Mouse (Mus musculus) embryo, embryonic 11 days (tissue): ENCODE measurements around the gene Gm49337.

Experiments used
- DNase-seq: peaks from one replicate; pipeline ENCODE4 v3.0.0-alpha.2; 2015

Gene Gm49337

DNA sequence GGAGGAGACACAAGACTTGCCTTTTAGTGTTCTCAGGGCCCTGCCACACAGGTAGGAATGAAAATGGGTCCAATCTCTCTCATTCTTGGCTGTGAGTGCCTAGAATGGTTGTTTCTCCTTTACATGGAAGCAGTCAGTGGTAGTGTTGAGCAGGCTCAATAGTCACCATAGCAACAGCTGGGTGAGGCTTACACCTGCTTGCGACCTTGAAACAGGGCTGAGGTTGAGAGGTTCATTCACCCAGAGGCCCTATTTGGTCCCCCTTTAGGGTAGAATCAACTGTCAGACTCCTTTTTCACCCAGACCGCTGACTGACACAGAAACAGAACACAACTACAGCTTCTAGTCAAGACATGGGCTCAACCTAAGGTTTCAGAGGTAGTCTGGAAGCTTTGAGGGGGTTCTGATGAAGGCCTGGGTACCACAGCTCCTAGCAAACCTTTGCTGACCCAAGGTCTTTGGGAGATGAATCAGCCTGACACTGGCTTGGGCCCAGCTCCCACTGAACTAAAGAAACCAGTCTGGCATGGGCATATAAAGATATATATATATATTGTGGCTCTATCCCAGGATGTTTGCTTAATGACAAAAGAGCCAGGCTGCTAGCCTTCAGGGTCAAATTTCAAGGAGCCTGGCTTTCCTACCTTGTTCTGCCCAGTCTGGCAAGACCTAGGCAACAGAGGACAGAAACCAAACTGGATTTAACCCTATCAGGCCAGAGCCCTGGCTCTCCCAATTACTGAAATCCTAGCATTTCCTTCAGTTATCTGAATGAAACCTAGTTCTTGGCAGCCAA lies 8.2 kb upstream of the Gm49337 start:
- DNase-seq: no peak

DNA sequence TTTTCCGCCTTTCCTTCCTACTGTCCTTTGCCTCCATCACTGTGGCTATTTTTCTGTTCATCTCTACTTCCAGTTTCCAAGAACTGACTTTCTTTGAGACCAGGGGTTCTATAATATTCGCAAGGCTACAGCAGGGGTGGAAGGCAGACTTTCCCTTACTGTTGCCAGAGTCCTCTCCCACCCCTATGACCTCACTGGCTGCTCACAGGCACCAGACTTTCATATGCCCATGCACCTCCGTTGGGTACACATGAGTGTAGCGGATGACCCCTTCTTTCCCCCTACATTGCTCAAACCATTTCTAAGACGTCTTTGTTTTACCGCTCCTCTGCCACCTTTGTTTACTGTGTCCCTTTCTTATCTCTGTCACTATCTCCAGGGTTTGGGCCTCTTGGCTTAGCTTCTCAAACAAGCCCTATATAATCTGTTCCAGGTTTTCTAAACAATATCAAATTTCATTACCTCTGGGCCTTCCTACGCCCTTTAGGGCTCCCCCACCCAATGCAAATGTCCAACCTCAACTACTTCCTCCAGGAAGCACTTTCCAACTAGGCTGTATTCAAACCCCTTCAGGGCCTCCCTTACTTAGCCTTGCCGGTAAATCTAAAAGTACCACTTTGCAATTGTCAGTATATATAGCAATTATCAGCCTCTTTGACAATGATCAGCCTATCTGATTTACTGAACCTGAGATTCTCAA lies 7.3 kb upstream of the Gm49337 start:
- no peak for DNase-seq

DNA sequence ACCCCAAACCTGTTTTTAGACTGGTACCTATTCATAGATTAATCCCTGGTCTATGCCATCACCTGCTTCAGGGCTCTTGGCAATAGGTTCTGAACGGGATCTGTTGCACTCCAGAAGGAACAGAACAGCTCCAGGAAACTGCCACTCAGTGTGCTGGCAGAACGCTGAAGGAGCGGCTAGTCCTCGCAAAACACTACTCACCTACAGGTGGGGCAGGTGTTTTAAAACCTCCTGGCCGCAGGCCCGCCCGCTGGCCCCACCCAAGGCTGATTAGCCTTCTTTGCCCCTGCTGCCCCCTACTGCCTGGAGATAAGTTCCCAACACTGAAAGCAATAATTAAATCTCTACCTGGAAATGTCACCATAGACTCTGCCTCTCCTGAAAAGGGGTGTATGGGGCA lies 5.8 kb upstream of the Gm49337 start, which contains the start of gene Tspan1:
Gene Tspan1, minus strand, starts transcription at position 198 of the 400 bp plus-strand sequence.
- DNase-seq: no peak

DNA sequence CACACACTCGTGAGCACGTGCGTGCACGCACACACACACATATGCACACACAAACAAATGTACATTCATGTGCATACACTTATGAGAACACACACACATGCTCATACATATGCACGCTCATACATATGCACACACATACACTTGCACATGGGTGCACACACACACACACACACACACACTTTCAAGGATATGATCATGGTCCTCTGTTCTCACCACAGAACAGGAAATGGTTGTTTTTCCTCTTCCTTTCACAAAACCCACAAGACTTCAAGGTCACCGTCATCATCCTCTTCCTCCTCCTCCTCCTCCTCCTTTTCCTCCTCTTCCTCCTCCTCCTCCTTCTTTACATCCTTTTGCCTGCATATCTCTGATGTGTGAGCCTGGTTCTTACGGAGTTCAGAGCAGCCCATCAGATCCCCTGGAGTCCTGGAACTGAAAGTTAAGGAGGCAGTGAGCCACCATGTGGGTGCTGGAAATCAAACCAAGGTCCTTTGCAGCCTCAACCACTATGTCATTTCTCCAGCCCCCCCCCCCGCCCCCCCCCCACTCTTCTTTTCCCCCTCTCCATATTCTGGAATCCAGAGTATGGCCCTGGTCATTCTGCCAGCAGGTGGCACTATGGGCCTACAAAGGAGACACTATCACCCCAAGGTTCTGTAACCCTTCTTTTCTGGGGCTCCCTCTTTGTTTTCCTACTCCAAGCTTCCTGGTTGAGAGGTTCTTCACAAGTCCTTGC lies 4.4 kb upstream of the Gm49337 start:
- DNase-seq: peak; percentile 79

DNA sequence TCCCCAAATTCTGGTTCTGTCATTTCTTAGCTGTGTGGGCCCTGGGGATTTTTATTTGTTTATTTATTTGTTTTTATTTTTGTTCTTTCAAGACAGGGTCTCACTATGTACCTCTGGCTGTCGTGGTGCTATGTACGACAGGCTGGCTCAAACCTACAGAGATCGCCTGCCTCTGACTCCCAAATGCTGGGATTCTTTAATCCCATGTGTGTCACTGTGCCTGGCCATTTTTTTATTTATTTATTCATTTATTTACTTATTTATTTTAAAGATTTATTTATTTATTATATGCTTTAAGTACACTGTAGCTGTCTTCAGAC lies 3.9 kb upstream of the Gm49337 start:
- no peak for DNase-seq

DNA sequence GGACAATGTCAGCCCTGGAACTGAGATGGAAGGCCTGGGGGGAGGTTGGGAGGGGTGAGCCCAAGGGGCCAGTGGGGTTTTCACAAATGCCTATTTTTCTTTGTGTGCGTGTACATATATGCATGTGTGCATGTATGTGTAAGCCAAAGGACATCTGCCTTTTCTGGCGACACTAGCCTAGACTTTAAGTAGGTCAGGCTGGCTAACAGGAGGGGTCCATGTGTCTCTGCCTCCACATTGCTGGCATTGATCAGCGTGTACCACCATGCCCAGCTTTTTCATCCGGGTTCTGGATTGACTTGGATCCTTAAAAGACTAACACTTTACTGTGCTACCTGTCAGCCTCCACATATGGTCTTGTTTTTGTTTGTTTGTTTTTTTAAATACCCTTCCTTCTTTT lies 568 bp downstream of the Gm49337 start:
- DNase-seq: no peak

DNA sequence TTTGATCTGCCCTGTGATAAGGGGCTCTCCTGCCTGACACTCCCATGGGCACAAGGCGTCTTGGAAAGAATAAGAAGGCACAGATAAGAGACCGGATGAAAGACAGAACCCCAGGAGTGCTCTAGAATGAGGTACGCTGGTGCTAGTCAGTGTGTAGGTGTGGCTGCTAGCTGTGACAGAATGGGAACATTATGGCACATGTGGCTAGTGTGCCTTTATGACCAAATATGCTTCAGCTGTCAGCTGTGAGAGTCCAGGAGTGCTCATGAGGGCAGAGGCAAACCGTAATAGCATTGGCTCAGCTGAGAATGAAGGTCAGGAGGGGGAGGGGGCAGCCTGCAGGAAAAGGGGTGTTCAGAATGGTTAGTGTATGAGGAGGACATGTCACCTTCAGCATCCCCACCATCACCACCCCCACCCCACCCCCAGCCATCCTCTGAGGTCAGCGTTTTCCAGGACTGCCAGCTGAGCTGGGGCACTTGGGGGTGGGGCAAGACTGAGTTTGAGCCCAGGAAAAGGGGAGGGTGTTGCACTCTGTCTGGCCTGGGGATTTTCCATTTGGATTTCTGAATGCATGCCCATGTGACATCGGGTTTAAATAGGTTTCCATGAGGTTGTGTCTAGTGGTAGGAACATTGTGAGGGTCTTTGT lies 1.4 kb downstream of the Gm49337 start:
- DNase-seq: no peak

DNA sequence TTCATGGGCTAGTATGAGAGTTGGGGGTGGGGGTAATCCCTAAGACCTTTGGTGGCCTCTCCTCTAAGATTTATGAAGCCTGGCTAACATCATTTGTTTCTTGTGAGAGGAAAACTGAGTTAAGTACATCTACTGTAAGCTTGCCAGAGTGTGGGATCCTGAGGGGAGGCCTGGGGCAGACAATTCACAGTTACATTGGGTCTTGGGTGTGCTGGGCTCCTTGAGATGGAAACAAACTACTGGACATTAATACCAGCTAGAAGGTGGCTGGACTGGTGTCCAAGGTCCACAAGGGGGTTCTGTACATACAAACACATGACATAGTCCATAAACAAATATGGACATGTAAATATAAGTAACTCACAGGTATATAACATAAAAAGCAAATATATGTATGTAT lies 2.0 kb downstream of the Gm49337 start:
- no peak for DNase-seq

DNA sequence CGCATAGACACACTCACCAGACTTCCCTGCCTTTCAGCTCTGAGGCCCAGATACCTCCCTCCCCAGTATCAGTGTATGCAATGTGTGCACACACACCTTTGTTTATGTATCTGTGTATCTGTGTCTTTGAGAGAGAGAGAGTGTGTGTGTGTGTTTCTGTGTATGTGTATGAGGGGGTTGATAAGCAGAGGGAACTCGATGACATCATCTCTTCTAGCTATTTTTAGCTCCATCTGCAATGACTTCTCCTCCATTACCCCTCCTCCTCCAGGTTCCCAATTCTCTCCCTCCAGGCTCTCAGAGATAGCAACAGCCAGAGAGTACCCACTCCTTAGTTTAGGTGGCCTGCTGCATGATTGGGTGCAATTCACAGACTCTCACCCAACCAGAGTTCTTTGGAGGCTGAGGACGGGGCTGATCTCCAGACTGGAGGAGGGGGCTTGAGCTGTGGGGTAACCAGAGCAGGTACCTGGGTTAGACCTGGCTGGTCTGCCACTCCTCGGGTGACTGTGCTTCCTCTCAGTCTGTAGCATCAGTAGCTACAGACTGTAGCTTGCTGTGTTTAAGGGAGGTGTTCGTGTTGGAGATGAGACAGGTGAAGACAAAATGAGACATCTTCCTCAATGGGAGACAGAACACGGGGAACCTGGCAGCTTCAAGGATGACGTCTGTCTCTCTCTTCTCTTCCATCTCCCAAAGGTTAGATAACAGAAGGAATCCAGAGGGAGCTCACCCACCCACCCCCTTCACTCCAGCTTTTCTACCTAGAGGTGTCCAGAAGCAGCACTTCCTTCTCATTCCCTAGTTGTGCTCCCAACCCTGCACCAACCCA lies 2.7 kb downstream of the Gm49337 start:
- no peak for DNase-seq

DNA sequence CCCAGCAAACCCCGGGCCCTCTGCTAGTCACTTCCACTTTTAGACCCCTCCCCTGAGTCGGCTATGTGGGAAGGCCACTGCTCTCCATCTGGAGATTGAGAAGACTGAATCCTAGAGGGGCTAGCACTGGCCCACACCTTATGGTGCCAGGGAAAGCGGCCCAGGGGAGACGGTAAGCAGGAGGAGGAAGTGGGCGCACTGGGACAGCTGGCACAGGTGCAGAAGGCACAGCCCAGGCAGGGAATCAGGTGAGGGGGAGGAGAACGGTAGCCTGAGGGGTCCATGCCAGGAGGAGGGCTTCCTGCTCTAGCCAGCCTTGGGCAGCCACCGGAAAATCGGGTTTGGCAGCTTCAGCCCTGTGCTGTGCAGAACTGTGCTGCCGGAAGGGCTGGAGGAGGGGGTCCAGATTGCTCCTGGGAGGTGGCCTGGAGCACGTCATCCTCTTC lies 3.4 kb downstream of the Gm49337 start:
- peak; percentile 62 for DNase-seq

DNA sequence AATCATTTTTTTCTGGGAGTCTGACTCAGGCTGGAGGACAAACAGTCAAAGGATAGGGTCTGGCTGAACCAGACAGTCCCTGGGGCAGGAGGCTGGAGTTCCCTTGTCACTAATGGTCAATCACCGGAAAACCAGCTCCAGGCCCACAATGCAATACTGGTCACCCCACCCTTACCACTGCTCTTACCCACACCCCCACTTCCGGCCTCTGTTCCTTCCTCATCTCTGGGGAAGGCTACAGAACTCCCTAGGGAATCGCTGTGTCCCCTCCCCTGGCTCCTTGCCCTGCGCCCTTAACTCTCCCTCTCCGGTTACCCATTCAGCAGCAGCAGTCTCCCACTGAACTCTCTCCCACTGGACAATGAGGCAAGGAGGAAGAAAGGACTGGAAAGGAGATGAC lies 4.0 kb downstream of the Gm49337 start:
- peak; percentile 23 for DNase-seq

DNA sequence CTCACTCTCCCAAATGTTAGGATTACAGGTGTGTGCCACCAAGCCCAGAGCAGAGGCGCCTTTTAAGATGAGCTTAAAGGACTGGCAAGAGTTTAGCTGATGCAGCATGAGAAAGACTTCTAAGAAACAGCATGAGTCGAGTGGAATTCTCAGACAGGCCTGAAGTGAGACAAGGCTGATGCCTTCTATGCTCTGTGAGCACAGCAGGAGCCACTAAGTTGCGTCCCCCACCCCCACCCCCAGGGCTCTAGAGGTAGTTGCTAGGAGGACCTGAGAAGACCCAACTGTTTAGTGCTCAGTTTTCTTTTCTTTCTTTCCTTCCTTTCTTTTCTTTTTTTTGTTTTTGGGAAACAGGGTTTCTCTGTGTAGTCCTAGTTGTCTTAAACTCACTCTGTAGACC lies 8.9 kb downstream of the Gm49337 start:
- no peak for DNase-seq

DNA sequence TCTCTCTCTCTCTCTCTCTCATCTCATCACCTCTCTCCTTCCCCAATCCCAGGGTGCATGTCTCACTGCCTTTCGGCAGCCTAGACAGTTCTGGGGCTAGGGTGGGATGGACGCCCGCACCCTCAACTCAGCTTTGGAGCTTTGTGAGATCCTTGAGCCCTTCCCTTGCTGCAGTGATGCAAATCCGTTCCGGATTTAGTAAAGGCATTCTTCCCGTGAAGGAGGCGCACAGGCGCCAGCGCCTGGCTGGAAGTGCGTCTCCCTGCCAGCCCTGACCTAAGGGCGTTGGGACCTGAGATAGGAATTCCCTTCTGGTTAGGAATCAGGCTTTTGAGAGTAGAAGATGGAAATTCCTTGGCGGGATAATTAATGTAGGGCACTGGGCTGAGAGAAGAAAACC lies 9.6 kb downstream of the Gm49337 start:
- DNase-seq: peak; percentile 56

DNA sequence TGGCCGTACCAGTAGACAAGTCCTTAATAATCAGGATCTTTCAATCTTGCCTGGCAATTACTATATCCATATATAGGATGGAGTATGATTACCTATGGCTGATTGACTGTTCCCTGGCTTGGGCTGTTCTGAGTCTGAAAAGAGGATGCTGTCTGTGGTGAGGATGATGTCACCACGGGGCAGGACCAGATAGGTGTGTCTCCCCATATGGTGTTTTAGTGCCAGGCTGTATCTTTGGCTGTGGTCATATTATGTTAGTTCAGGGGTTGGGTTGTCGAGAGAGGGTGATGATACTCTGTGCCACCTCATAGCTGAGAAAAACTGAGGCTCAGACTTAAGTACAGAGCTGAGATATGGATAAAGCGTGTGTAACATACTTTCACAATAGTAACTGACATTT lies 11.9 kb downstream of the Gm49337 start:
- DNase-seq: no peak

DNA sequence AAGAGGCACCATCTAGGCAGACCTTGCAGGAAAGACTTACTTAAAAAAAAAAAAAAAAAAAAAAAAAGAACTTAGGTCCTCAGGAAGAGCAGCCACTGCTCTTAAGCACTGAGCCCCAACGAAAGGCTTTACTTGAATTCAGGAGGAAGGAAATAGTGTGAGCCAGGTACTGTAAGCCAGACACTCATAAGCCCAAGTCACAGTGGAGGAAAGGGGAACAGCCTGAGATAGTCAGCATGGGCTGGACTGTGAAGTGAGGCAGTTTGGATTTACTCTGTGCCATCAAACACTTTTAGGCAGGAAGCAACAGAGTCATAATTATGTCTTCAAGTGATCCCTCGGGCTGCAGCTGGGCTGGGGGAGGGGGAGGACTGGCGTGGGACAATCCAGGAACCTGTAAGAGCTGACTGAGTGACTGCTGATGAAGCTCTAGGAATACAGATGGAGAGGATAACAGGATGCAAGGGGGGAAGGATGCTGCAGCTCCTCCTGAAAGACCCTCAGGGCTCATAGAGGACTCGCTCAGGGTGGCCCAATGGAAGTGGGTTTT lies 19.2 kb downstream of the Gm49337 start:
- DNase-seq: peak; percentile 10

DNA sequence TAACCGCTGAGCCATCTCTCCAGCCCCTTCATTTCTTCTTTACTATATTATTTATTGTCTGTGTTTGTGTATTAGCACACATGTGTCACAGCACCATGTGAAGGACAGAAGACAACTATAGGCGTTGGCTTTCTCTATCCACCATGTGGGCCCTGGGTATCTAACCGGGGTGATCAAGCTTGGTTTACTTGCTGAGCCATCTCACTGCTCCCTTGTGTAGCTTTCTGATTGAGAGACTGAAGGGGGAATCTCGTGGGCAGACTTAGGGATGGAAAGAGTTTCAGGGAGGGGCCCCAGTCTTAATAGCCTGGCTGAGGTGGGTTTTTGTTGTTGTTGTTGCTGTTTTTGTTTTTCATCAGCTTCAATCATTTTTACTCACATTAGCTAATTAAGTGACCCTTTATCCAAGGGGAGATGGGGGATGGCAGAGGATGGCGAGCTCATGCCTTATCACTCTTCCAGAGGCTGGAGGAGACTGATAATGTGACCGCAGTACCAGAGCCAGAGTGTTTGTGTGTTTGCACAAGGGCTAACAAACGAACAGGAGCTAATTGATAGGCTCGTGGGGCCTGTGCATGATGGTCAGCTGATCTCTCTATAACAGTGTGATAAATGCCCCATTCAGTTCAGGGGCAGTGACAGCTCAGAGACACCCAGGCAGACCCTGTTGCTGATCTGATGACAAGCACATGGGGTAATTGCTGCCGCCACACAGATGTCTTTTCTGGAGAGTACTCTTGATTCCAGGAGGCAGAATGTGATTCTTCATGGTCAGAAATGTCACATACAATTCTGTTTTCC lies 20.6 kb downstream of the Gm49337 start:
- DNase-seq: no peak

DNA sequence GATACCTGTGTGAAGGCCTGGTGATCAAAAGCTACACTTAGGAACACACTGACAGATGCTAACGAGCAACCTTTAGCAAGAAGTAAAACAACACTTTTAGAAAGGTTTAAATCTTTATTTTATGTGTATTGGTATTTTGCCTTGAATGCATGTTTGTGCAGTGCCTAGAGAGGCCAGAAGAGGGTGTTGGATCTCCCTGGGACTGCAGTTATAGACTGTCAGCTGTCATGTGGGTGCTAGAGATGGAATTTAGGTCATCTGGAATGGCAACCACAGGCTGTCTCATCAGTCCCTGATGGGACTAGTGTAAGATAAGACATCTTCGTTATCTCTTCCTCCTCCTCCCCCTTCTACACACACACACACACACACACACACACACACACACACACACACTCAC lies 25.2 kb downstream of the Gm49337 start:
- no peak for DNase-seq

DNA sequence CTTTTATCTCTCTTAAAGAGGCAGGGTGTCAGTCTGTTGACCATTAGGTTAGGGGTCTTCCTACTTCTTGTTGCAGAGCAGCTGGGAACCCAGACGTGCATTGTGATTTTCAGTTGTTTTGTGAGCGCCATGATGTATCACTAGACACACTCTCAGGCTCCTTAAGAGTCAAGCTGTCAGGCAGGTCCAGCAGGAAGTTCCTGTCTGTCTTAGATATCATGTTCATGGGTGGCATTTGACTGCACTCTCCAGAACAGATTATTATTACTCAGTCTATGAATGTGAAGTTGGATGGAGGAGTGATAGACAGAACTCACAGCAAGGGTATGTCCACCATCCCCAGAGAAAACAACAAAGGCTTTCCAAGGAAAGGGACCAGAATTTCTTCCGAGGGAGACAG lies 31.2 kb downstream of the Gm49337 start:
- no peak for DNase-seq

DNA sequence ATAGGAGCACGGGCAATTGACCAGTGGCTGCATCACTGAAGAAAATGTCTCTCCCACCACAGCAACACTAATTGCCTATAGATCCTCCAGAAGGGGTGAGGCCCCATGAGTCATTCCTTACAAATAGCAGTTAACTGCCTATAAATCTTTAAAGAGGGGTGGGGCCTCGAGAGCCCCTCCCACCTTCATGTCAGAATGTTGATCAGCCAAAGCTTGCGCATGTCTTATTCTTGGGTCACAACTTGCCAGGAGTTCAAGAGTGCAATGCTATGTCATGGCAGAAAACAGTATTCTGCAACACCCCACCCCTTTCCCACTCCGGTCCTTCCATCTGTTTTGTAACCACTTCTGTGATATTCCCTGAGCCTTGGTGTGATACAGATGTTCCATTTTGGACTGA lies 33.3 kb downstream of the Gm49337 start:
- no peak for DNase-seq

DNA sequence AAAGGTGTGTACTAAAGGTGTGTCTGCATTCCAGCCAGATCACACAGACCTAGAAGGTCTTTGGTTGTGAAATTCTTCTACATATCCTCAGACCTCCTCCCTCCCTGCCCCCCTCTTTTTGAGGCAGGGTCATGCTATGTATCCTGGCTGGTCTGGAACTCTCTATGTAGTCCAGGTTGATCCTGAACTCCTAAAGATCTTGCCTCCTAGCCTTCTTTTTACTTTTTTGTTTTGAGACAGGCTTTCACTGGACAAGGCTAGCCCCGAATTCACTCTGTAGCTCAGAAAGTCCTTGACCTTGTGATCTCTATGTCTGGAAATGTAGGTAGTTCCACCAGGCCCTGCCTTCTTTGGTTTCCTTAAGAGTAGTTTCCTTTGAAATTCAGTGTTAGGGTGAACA lies 35.7 kb downstream of the Gm49337 start:
- DNase-seq: no peak

DNA sequence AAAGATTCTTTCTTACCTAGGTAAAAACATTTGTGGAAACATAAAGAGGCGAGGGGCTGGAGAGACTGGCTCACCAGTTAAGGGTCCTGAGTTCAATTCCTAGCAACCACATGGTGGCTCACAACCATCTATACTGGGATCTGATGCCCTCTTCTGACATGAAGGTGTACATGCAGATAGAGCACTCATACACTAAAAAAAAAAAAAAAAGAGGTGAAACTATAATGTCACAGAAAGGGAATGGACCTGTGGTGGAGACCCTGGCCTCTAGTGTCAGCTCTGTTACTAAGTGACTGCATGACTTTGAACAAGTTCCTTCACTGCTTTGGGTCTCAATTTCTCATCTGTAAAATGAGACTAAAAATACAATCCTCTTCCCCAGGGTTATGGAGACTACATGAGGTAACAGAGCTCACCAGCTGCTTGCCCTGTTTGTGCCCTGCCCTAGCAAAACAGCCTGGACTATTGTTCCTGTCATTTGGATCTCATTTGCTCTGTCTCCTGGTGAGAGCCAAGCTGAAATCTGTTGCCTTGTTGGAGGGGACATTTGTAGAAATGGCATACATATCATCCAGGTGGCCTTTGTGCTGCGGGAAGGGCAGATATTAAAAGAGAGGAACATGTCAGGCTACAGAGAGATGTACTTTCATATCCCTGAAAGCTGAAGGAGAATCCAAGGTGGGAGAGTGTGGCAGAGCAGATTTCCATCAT lies 42.9 kb downstream of the Gm49337 start:
- no peak for DNase-seq
